Mouse (Mus musculus): ENCODE results near the gene Mtus2.
"Not testable (repeated sequence)": the region's sequence is repeated elsewhere in the genome, so short reads cannot be mapped to it uniquely, and the experiment has no call there.

The Mtus2 gene

GRCm38 (mm10) chr5:148280321-148280720 lies 323.2 kb downstream of the Mtus2 start:
- no peak for DNase-seq (ENCODE audit: low spot score in 2 of 2)

DNA sequence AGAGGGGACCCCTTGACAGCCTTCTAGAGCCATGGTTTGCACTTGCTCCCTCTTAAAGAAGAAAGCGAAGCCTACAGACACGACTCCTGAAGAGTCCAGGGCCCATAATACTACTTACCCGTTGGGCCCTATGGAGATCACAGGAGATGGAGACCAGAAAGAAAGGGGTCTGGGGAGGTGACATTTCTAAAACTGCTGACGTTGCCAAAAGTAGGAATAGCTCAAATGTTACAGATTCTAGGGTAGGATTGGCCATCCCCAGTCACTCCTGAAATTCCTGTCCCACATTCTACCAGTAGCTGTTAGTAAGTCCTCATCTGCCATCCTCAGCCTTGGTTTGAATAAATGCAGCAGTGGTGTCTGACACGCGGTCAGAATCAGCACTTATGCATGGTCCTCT lies 325.0 kb downstream of the Mtus2 start:
- no peak for DNase-seq (ENCODE audit: low spot score in 2 of 2)

- DNase-seq (ENCODE audit: low spot score in 2 of 2) = no peak
Measured at GRCm38 (mm10) chr5:148282631-148283030, 325.5 kb downstream of the Mtus2 start.

- DNase-seq (ENCODE audit: low spot score in 2 of 2) = no peak
Measured at GRCm38 (mm10) chr5:148283177-148283576, 326.1 kb downstream of the Mtus2 start.

DNA sequence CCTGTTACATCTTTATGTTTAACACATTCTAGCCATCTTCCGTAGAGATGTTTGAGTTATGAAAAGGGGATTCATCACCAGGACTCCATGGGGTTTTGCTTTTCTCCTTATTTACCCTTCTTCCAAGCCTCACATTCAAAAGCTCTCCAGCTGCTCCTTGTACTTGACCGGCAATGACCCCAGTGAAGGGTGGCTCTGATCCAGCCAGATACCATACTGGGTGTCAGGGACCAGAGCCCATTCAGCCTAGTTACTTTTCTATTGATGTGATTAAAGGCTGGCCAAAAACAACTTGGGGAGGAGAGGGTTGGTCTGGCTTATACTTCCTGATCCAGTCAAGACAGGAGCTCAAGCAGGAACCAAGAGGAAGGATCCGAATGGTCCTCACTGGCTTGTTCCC lies 326.5 kb downstream of the Mtus2 start:
- DNase-seq (ENCODE audit: low spot score in 2 of 2) = no peak

GRCm38 (mm10) chr5:148287529-148287928 lies 330.4 kb downstream of the Mtus2 start:
- no peak for DNase-seq (ENCODE audit: low spot score in 2 of 2)

DNA sequence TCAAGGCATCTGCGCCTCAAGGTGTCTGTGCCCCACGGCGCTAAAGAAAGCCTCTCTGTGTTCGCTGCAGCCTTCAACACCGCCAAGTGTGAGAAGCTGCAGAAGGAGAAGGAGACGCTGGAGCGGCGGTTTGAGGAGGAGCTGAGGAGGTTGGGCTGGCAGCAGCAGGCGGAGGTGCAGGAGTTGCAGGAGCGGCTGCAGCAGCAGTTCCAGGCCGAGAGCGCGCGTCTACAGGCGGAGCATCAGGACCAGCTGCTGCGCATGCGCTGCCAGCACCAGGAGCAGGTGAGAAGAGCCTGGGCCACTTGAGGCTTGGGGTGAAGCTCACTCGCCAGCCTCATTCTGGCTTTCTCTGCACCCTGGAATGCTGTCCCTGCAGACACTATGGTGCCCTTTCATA lies 331.7 kb downstream of the Mtus2 start:
- DNase-seq (ENCODE audit: low spot score in 2 of 2) = no peak

GRCm38 (mm10) chr5:148289951-148290350 lies 332.8 kb downstream of the Mtus2 start:
- DNase-seq (ENCODE audit: low spot score in 2 of 2) = no peak

- DNase-seq (ENCODE audit: low spot score in 2 of 2) = no peak
Measured at GRCm38 (mm10) chr5:148292862-148293261, 335.7 kb downstream of the Mtus2 start.

- peak; percentile 22 to 56 for DNase-seq (ENCODE audit: low spot score in 2 of 2)
Measured at GRCm38 (mm10) chr5:148293346-148293745, 336.2 kb downstream of the Mtus2 start.

- no peak for DNase-seq (ENCODE audit: low spot score in 2 of 2)
Measured at GRCm38 (mm10) chr5:148302968-148303367, 345.8 kb downstream of the Mtus2 start.

DNA sequence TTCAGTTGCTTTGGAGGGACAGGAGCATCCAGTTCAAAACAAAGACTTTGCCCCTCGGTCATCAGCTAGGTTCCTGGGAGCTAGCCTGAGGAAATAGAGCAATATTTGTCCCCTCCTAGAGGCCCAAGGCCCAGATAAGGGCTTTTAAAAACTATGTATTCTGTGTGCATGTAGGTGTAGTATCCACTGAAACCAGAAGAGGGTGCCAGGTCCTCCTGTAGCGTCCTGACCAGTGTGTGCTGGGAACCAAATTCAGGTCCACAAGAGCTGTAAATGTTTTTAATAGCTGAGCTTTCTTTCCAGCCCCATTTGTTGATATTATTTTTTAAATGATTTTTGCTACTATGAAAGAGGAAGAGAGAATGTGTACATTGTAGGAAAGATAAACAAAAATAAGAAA lies 347.0 kb downstream of the Mtus2 start:
- peak in 1 of 2 experiments; percentile 2 for DNase-seq (ENCODE audit: low spot score in 2 of 2)

- peak in 1 of 2 experiments; percentile 41 for DNase-seq (ENCODE audit: low spot score in 2 of 2)
Measured at GRCm38 (mm10) chr5:148310790-148311189, 353.7 kb downstream of the Mtus2 start.

DNA sequence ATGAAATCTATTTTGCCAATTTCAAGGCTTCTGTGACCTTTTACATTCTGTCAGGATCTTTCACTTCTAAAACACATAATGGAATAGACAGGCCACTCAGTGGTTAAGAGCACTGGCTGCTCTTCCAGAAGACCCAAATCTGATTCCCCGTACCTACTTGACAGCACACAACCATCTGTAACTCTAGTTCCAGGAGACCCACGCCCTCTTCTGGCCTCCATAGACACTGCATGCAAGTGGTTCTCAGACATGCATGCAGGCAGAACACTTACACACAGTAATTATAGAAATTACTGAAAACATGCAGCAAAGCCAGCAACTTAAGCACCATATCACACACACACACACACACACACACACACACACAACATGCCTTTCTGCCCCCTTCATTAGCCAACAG lies 355.3 kb downstream of the Mtus2 start:
- no peak for DNase-seq (ENCODE audit: low spot score in 2 of 2)

GRCm38 (mm10) chr5:148314931-148315330 lies 357.8 kb downstream of the Mtus2 start:
- DNase-seq (ENCODE audit: low spot score in 2 of 2) = no peak

- peak; percentile 26 to 64 for DNase-seq (ENCODE audit: low spot score in 2 of 2)
Measured at GRCm38 (mm10) chr5:148325317-148325885, 368.3 kb downstream of the Mtus2 start.

DNA sequence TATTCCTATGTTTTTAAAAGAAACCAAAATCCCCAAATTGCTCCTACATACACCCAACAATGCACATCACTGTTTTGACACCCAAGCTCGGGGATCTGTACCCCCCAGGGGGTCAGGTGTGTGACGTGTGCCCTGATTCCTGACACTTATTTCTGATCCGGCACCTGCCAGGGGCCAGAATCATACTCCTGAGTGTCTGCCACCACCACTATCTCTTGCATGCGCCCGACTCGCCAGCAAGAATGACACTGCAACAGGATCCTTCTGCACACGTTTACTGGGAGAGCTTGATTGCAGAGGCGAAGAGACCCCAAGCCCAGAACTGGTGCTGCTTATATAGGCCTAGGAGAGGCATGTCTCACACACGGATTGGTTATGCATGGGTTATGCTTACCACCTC lies 369.2 kb downstream of the Mtus2 start:
- DNase-seq (ENCODE audit: low spot score in 2 of 2) = not testable (repeated sequence)

DNA sequence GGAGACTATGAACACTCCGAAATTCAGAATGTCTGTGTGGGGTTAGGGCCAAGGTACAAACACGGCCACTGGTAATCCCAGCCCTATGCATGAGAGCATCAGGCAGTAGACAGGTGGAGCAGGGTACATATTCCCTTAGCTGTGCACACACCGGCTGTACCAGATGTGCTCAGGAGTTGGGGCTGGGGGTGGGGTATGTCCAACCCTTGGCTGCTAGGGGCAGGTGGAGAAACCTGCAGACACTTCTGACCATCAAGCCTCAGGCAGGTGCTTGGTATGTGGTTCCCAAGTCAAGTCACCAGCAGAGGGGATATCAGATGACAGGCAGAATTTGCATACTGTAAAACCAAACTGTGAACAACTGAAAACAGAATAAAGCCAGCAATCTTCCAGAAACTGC lies 371.9 kb downstream of the Mtus2 start:
- DNase-seq (ENCODE audit: low spot score in 2 of 2) = peak in 1 of 2 experiments; percentile 7

GRCm38 (mm10) chr5:148331229-148331776 lies 374.2 kb downstream of the Mtus2 start:
- DNase-seq (ENCODE audit: low spot score in 2 of 2) = no peak

GRCm38 (mm10) chr5:148331926-148332621 lies 375.0 kb downstream of the Mtus2 start:
- peak in 1 of 2 experiments; percentile 13 for DNase-seq (ENCODE audit: low spot score in 2 of 2)

DNA sequence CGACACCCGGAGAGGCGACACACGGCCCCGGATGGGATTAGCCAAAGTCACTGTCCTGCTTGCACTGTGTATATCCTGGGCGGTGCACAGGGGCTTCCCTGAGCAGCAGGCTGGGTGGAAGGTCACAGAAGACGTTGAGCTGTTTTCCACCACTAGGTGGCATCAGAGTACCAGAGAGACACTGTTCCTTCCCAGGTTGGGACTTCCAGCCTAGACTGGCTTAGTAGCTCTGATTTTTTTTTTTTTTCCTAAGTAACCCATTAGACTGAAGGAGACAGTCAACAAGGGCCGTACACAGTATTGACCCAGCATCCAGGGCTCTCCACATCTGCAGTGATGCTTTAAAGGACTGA lies 375.5 kb downstream of the Mtus2 start:
- peak; percentile 47 to 72 for DNase-seq (ENCODE audit: low spot score in 2 of 2)

- DNase-seq (ENCODE audit: low spot score in 2 of 2) = peak in 1 of 2 experiments; percentile 2
Measured at GRCm38 (mm10) chr5:148339126-148339525, 382.0 kb downstream of the Mtus2 start.

DNA sequence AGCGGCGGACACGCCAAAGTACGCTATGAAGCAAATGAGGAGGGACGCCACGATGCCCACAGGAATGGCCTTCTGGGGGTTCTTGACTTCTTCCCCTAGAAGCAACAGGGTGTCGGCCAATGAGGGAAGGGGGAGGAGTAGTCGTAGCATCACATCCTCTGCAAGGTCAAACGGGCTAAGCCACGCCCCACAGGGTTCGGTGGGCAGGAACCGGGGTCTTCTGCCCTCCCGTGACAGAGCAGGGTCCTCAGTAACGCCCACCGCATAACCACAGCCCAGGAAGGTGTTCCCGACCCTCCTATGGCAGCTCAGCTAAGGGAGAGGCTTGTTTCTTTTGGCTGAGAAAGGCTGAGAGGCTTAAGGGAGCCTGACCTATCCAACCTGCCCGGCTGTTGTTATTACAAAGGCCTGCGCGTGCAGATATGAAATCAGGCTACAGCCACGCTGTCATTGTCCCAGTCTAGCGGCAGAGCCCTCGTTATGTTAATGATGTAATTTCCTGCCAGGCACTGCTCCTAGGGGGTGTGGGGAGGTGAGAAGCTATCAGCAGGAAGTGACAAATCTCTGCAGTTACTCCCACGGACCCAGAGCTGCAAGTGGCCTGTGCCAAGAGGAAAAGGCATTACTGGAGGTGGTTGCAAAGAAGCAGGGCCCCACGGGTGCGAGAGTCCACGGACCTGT lies 385.1 kb downstream of the Mtus2 start:
- DNase-seq (ENCODE audit: low spot score in 2 of 2) = peak in 1 of 2 experiments; percentile 17

All from spleen, postnatal 10 days (tissue).